Mouse (Mus musculus) urinary bladder, adult 2 months (tissue): ENCODE data around the gene Gm11444. TPM values are rescaled to one million over a fixed set of nuclear protein-coding genes. Genes with fewer than 3 reads are reported as not detected.

Source experiments
- DNase-seq: peaks from one replicate; pipeline ENCODE4 v3.0.0; 2022; ENCODE audit warnings: low spot score
- polyA plus RNA-seq: library from polyadenylated mRNA; depleted of rRNA; stranded (reverse); fragments of >200 nt; gene quantifications from 2 replicates; pipeline ENCODE4 v1.2.3, GENCODE M21; 2012

Gm11444 gene
- polyA plus RNA-seq, 1 experiment: not detected

DNA sequence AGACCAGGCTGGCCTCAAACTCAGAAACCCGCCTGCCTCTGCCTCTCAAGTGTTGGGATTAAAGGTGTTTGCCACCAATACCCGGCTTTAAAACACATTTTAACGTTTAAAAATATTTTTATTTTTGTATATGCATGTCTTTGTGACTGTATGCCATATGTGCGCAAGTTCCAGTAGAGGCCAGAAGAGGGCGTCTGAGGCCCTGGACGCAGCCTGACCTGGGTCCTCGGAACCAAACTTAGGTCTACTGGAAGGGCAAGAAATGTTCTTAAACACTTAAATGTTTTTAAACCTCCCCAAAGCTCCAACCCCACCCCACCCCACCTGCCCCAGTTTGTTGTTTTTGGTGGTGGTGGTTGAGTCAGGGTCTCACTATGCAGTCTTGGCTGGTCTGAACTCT is 14.2 kb upstream of the Gm11444 start:
- no peak for DNase-seq

DNA sequence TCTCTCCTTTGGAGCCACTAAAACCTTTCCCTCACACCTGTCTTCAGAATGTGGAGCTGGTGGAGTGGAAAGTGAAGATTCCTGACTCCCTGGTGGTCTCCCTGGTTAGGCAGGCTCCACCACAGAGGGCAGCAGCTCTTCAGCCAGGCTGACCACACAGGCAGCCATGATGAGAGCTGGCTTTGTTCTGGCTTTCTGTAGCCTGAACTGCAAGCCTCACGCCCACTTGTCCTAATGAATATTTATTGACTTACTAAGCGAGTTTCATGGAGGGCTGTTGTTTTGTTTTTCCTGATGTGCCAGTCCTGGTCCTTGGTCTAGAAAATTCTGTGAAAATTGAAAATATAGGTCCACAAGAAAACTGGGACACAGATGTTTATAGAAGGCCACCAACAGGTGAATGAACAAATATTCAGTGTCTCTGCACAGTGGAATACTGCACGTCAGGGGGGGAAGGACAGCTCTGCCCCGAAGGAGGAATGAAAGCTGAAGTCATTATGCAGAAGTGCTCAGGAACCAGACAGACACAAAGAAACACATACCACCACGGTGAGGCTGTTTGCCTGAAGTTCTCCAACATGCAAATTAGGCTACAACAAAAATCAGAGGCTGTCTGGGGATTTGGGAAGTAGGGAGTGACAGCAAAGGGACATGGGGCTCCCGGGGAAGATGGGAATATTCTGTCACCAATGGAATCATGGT is 8.0 kb upstream of the Gm11444 start:
- no peak for DNase-seq

DNA sequence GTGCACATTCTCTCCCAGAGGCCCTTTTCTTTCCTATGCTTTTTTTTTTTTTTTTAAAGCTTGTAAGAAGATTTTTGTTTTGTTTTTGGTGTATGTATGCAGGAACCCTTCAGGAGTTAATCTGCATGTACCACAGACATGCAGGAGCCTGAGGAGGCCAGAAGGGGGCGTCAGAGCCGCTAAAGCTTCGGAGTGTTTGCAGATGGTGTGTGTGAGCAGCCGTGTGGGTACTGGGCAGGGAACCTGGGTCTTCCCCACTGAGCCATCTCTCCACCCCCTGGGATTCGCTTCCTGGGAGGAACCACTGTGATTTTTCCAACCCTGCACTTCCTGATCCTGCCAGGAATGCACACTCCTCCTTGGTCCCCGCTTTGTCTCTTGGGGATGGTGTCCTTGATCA is 625 bp upstream of the Gm11444 start:
- DNase-seq: no peak

DNA sequence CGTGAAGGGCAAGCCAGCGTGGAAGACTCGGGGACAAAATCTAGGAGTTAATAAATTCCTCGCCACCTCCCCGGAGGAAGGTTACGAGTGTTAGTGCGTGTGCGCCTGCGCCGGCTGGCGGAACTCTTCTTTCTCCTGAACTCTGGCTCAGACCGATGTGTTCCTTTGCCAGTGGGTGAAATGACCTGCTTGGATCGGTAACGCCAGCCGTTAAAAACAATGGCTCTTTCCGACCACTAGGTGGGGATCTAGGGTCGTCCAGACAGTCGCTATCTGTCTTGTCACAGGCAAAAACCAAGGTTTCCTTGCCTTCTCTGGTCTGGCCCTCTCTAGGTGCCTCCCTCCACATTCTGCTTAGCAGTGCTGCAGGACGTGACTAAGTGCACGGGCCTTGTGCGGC is 1.1 kb downstream of the Gm11444 start:
- no peak for DNase-seq

DNA sequence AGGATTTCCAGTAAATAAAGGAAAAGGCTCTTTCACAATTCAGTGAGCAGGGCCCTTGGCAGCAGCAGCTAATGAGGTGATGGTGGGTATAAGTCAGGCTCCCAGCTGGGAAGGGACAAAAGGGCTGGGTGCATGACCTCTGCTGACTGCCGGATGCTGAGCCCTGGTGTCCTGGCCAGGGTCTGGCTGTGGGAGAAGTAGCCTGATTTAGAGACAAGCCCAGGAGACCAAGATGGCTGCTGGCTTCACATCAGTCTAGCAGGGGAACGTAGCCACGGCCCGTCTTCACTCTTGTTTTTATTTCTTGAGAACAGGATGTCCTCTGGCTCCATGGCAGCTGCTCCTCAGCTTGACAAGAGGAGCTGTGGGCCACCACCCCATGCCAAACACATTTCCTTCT is 3.6 kb downstream of the Gm11444 start:
- DNase-seq: no peak

DNA sequence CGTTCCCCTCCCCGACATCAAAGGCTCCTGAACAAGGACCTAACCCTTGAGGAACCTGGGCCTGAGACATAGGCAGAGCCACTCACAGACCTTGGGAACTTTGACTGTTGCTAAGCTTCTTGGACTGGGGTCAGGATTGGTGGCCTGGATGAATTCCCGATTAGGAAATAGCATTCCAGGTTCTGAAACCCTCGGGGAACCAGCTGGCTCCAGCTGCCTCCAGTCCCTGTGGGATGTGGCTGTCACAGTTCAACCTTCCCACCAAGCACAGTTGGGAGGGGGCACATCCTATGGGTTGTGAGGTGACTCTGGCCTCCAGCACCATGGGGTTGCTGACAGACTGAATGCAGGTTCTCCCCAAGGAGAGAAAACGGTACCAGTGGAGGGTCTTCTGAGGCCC is 4.2 kb downstream of the Gm11444 start:
- DNase-seq: no peak

DNA sequence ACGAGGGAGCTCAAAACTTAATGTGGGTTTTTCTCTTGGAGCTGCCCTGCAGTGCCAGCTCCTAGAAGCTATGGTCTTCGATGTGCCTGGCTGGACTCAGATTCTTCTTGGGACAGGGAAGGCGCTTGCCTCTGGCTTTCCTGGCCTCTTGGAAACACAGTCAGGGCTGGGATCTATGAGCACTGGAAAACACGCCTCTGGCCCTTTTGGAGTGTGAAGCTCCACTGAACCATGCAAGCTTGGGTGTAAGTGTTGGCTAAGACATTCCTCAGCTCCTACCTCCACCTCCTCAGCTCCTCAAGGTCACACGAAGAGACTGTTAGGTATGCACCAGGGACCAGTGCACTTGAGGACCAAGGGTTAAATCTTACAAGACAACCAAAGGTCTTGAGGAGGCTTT is 5.2 kb downstream of the Gm11444 start:
- peak; percentile 41 for DNase-seq

DNA sequence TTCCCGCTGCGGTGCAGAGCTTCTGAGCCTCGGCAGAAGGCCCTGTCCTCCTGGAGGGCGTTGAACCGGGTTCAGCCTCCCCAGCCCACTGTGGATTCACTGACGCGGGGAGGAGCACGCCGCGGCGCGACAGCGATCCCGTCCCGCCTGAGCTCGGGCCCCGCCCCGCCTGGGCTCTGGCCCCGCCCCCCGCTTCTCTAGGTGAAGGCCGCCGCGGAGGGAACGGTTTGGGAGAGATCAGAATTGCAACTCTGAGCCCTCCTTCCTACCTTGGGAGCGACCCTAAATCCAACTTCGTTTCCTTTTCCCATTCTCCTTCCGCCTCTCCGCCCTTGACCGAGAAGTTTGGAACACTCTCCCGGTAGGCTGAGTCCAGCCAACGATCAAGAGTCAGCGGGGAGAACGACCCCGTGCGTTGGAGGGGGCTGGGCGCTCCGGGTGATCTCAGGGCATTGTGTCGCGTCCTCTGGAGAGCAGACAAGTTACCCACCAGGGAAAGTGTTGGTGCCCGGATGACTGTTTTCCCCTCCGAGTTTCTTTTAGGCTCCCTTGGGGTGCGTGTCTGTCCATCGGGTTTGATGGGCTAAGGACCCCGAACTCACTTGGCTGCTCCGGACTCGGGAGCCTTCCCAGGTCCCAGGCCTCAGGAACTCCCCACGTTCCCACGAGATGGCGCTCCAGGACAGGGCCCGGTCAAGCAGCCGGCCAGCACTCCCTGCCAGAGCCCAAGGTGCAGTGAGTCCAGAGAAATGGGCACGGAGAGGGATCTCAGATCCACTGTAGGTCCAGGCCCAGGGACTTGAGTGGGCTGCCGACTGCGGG is 5.8 kb downstream of the Gm11444 start:
- DNase-seq: peak; percentile 88

DNA sequence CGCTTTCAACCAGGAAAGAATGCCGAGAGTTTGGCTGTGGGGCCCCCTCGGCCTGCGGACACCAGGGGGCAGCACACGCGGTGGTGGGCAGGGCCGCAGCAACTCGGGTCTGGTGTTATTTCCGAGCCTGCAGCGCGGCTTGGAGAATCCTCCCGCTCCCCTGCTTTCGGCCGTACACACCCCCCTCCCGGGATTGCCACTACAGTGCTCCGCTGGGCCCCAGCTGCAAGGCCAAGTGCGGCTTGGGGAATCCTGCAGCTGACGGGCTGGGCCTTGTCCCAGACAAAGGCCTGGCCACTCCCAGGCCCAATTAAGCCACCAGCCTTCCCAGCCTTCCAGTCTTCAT is 6.8 kb downstream of the Gm11444 start:
- DNase-seq: peak; percentile 77

DNA sequence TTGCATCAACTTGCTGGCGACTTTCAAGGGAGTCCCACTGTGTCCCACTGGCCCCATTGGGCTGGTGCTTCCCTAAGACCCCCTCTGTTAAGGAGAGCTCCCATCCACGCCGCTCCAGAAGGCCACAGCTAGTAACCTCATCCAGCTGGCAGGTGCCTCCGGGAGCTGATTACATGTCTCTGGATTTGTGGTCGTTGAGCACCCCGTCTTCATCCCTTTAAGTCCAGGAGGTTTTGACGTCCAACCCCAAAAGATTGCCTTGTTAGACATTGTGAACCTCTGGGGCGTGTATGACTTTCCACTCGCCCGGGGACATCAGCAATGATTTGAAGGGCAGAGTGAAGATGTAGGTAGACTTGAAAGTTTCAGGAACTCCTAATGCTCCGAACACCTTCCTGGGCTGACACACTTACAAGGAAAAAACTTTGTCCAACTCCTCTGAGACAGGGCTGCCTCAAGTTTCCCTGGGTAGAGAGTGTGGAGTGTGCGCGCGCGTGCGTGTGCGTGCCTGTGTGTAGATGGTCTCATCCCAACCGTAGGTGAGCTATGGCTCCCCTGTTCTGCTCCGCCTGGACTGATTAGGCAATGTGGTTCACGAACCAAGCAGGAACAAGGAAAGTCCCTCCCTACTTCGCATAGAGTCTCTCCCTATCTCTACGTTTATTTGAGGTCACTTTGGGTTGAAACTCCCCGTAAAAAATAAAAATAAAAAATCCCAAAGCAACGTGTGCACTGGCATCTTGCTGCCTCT is 7.4 kb downstream of the Gm11444 start:
- DNase-seq: no peak

DNA sequence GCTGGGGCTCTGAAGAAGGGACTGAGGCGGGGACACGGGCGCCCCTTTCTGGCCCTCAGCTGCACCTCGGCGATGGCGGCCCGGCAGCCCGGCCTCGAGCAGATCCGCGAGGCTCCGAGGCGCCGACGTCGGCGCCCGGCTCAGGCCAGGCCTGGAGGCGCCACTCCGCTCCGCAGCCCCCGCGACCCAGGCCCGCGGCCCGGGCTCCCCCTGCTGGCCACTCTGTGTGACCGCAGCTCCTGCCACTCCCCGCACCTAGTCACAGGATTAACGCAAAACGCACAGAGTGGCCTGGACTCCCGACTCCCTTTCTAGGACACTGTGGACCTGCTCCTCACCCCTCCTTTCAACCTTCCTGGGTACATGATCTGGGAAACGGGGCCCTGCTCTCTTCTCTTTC is 8.2 kb downstream of the Gm11444 start:
- peak; percentile 62 for DNase-seq

DNA sequence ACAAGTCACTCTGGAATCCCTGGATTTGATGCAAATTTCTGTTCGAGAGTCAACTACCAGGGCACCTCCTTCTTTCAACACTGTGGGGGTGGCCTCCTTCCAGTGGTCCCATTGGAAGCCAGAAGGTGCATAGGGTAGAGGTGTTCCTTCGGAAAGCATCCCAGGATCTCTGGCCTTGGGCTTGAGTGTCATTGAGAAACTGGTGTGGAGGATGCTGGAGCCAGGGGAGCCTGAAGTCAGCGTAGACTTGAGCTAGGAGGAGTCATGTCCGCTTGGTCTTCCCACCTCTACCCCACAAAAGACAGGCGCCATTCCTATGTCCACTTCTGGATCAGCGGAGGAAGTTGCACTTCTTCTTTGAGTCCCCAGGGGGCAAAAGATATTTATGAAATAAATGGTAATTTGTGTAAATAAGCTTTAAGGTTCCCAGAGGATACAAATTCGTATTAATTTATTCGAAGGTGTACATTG is 8.9 kb downstream of the Gm11444 start:
- peak; percentile 32 for DNase-seq

DNA sequence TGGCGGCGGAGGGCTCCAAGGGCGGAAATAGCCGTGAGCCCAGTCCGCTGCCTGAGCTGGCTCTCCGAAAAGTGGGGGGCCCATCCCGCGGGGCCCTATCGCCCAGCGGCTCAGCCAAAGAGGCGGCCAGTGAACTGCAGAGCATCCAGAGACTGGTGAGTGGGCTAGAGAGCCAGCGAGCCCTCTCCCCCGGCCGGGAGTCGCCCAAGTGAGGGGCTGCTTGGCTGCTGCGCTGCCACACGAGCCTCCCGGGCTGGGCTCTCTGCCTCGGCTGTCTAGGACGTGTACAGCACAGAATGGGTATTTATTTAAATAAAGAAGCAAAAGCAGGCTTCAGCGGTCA is 9.4 kb downstream of the Gm11444 start:
- DNase-seq: peak; percentile 47

DNA sequence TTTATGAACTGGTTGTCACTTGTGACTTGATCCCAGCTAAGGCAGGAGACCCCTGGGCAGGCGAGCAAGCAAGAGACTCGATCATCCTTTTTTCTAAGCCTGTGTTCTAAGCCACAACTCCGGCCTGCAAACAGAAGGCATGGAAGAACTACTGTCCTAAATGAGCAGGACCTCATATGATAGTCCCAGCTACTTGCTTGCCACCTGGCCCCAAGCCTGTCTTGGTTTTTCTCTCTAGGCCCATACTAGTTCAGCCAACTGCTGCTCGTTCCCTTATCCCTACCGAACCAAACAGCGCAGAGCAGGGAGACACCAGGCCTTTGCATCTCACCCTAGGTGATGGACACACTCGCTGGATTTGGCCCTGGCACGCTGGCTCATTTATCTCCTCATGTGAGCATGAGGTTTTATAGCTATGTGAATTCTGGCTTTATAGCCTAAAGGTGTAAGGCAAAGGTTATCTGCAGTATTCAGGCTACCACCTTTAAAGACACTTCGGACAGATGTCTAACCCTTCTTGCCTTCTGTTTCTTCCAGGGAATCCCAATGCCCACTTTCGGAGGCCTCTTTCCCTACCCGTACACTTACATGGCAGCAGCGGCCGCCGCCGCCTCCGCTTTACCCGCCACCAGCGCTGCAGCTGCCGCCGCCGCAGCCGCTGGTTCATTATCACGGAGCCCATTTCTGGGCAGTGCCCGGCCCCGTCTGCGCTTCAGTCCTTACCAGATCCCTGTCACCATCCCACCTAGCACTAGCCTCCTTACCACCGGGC is 9.9 kb downstream of the Gm11444 start:
- DNase-seq: no peak

DNA sequence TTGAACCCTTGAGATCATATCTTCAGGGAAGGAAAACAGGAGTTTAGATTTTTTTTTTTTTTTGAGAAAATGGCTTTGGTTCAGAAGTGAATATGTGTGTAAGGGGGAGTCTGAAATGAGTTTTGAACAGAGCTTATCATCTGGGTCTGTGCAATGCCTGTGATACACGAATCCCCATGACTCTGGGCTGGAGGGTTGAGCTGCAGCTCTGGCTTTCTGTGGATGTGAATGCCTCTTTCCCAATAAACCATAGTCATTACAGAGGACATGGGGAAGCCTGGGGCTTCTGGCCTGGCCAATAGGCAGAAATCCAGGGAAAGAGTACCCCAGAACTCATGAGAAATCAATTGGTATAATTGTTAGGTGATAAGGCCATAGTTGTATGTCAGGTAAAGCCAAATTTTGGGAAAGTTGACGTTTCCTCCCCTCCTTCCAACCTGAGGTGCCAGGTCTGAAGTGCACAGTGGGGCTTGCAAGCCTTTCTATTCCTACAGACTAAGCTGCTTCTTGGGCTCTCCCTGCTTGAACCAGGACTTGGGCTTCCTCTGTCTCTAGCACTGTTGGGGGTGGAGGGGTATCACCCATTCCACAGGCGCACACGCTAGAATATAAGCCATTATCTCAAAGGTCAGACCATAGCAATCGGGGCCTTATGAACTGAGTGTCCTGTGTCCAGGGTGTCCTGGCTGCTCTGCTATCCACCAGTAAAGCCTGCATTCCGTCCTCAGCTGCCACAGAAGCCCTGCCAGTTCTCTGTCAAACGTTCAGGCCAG is 10.7 kb downstream of the Gm11444 start:
- DNase-seq: no peak

DNA sequence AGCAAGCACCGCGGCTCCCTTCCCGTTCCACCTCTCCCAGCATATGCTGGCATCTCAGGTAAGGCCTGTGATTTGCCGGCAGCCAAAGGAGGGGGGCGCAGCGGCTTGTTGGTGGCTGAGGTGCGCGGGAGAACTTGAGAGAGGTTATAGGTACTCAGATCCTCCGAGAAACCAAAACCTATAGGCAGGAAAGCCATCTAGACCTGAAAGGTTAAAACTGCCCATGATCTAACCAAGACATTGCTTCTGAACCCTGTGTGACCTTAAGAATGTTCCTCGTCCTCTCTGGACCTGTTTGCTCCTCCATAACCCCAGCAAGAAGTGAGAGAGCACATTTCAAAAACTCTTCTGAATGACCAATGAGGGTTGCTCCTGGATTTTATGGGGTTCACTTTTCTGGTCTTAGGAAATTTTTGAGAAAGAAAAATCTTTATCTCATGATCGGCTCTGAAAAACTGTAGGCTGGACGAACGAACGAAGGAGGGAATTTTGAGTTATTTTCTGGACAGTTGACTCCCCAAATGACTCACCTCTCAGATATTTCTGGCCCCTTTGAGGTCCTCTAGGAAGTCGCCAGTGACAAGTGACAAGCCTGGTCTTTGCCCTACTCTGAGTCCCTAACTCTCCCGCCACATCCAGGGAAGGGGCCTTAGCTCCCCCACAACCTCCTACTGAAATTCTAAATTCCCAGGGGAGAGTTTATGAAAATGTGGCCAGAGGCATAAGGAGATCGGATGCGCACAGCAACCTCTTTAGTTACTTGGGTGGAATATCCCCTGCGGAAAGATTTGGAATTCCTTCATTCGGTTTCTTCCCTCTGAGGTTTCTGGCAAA is 11.5 kb downstream of the Gm11444 start:
- no peak for DNase-seq

DNA sequence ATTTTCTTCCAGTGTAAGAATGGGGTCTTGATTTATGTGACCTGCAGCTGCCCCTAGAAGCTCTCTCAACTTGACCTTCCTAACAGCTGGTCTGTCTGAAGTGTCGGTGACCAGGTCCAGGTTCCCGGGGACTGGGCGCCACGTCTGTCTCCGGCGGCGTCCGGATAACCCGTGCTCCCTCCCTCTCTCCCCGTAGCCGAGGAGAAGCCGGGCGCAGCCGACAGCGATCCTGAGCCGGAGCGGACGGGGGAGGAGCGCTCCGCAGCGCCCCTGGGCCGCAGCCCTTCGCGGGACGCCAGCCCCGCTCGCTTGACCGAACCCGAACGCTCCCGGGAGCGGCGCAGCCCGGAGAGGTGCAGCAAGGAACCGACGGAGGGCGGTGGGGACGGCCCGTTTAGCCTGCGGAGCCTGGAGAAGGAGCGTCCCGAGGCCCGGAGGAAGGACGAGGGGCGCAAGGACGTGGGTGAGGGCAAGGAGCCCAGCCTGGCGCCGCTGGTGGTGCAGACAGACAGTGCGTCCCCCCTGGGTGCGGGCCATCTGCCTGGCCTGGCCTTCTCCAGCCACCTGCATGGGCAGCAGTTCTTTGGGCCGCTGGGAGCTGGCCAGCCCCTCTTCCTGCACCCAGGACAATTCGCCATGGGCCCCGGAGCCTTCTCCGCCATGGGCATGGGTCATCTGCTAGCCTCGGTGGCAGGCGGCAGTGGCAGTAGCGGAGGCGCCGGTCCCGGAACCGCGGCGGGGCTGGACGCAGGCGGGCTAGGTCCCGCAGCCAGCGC is 12.3 kb downstream of the Gm11444 start:
- no peak for DNase-seq

DNA sequence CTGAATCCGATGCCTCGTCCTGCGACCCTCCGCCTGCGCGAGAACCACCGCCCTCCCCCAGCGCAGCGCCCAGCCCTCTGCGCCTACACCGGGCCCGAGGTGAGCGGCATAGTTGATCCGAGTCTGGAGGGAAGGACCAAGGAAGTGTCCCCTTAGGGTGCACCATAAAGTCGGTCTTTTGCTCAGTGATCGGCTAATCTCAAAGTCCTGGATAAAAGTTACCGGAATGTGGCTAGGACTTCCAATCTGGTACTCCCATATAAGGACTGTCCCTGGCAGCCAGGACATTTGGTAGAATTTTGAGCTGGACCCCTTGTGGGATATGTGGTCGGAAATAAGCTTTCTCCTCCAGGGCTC is 12.9 kb downstream of the Gm11444 start:
- no peak for DNase-seq

DNA sequence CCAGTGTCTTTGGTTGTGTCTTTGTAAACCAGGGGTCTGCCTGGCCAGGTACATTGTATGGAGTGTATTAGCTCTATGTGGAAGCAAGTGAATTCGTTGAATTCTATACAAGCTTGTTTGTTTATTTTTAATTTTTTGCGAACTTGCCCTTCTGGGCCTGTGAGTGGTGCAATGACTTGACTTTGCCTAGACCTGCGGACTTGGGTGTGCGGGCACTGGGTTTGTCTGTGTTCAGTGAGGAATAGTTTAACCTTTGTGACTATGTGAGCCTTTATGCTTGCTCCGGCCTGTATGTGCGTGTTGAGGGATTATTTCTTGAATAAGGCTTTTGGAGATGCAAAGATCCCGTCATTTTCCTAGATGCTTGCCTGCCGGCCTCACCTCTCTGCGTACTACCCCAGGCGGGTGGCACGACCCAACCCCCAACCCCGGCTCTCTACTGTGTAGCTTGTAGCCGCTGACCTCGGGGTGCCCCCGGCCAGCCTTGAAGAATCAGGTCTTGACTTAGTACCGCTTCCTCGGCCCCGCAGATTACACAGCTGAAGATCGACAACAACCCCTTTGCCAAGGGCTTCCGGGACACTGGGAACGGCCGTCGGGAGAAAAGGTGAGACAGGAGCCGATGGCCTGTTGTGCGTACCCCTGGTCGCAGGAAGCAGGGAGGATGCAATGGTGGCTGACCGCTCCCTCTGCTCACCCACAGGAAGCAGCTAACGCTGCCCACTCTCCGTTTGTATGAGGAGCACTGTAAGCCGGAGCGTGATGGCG is 13.4 kb downstream of the Gm11444 start:
- peak; percentile 44 for DNase-seq
